In genomic region chr3:116474602-116475001, GRCm38 (mm10) we compare ENCODE assay signal across 20 mouse cellular contexts. TPM values are rescaled to one million over a fixed set of nuclear protein-coding genes. Genes with fewer than 3 reads are reported as not detected.
A peak's percentile ranks its signal among the peaks of the same experiment; 100 is the strongest.
DNase-seq lines count a peak whose midpoint lies in the region; TF ChIP-seq lines count a peak whose summit lies in the region.
"Had no signal": no experiment of that assay in that cellular context is flagged by ENCODE, and none has a peak within 500 bp of the region (broad histone marks: within the 10 kb centered on the region; RNA-seq: fewer than 3 reads in every experiment).

No protein-coding gene starts in this region.

- 85% methylated on average over 11 of the region's 11 CpGs for WGBS in hindbrain, embryonic 10.5 days

- H3K4me1 ChIP-seq in hindbrain, embryonic 10.5 days (replicated peaks): no peaks in the 10 kb centered on the region
- H3K4me1 ChIP-seq: limb, embryonic 10.5 days; liver, embryonic 12.5 days; lung, embryonic 15.5 days; neural tube, embryonic 15.5 days had no signal

- H3K27ac ChIP-seq in left cerebral cortex, adult 2 months: no peak overlapping the region
- H3K27ac ChIP-seq in hindbrain, embryonic 10.5 days: no peak overlapping the region
- H3K27ac ChIP-seq: embryonic facial prominence, embryonic 12.5 days; limb, embryonic 10.5 days; liver, embryonic 12.5 days; lung, embryonic 15.5 days; neural tube, embryonic 15.5 days; stomach, postnatal 0 days had no signal

- no peak for TF ChIP-seq CTCF in left cerebral cortex, adult 2 months (IDR thresholded peaks at IDR 0.05)

- intact Hi-C loops in left cerebral cortex, adult 2 months (cut with DNase I): no loop called here
- intact Hi-C loops in left cerebral cortex, postnatal 10 days (cut with DNase I): no loop called here

- H3K9me3 ChIP-seq in hindbrain, embryonic 10.5 days: no peaks in the 10 kb centered on the region
- H3K9me3 ChIP-seq: embryonic facial prominence, embryonic 12.5 days; heart, embryonic 12.5 days; limb, embryonic 10.5 days; liver, embryonic 12.5 days; lung, embryonic 15.5 days; neural tube, embryonic 15.5 days had no signal

- H3K79me2 ChIP-seq in myocyte (ENCODE audit: control insufficient read depth, insufficient read depth): no peaks in the 10 kb centered on the region

- no peak for TF ChIP-seq POLR2A in myocyte (IDR thresholded peaks at IDR 0.05; ENCODE audit: insufficient read length, low read depth)

- no peaks in the 10 kb centered on the region for H3K27me3 ChIP-seq in myocyte (ENCODE audit: control insufficient read depth, insufficient read depth, insufficient read length)
- H3K27me3 ChIP-seq in hindbrain, embryonic 10.5 days (ENCODE audit: insufficient read depth, poor library complexity, severe bottlenecking): no peaks in the 10 kb centered on the region
- H3K27me3 ChIP-seq: embryonic facial prominence, embryonic 12.5 days; heart, embryonic 12.5 days; lung, embryonic 15.5 days; neural tube, embryonic 15.5 days had no signal

- no peak overlapping the region for H3ac ChIP-seq in myocyte (ENCODE audit: control insufficient read depth, insufficient read length)

- no peak overlapping the region for H3K4me3 ChIP-seq in left cerebral cortex, adult 2 months
- H3K4me3 ChIP-seq in myocyte: no peak overlapping the region
- no peak overlapping the region for H3K4me3 ChIP-seq in hindbrain, embryonic 10.5 days
- H3K4me3 ChIP-seq: embryonic facial prominence, embryonic 12.5 days; heart, embryonic 12.5 days; limb, embryonic 10.5 days; liver, embryonic 12.5 days; lung, embryonic 15.5 days; neural tube, embryonic 15.5 days had no signal

- H3K36me3 ChIP-seq in myocyte (ENCODE audit: control insufficient read depth, insufficient read depth): no peaks in the 10 kb centered on the region
- H3K36me3 ChIP-seq in hindbrain, embryonic 10.5 days: no peaks in the 10 kb centered on the region
- H3K36me3 ChIP-seq: embryonic facial prominence, embryonic 12.5 days; heart, embryonic 12.5 days; limb, embryonic 10.5 days; liver, embryonic 12.5 days; lung, embryonic 15.5 days; neural tube, embryonic 15.5 days had no signal

- peak overlapping the region; percentile 27 for H3K4me2 ChIP-seq in myocyte (ENCODE audit: low read depth)
- H3K4me2 ChIP-seq: embryonic facial prominence, embryonic 12.5 days; heart, embryonic 12.5 days; liver, embryonic 12.5 days; lung, embryonic 15.5 days; neural tube, embryonic 15.5 days had no signal

- DNase-seq in left cerebral cortex, adult 2 months (ENCODE audit: extremely low spot score in 1 of 2, low spot score in 2 of 2): peak; percentile 19 to 35
- DNase-seq in left cerebral cortex, postnatal 10 days (ENCODE audit: extremely low spot score in 1 of 2, low spot score in 2 of 2): no peak
- DNase-seq in CD4-positive, CD25-positive, alpha-beta regulatory T cell, adult 2 months (ENCODE audit: low read depth, low spot score): peak; percentile 70
- DNase-seq in adrenal gland, adult 8-10 months: peak; percentile 14
- DNase-seq in hindbrain, embryonic 10.5 days (ENCODE audit: low spot score): no peak
- DNase-seq in heart, adult 18-20 months: no peak
- DNase-seq: cerebellum, adult 11-12 months; gastrocnemius, postnatal 14 days; heart, postnatal 4 days; kidney, postnatal 10 days; retina, postnatal 1 day; thymus, postnatal 36 days had no signal

TF ChIP-seq in myocyte, 11 proteins besides CTCF, POLR2A, EP300 and RAD21:
- TF ChIP-seq TCF3 (IDR thresholded peaks at IDR 0.05; ENCODE audit: insufficient read length, low read depth) (no peak), USF1 (IDR thresholded peaks at IDR 0.05; ENCODE audit: low read depth) (no peak)

RNA-seq across cellular contexts. Expression of gene Rtca, which starts 33.4 kb away (rescaled TPM):
- total RNA-seq in left cerebral cortex, adult 2 months (2021): 10 to 100 TPM; 57.5 to 58.9 TPM
- total RNA-seq in left cerebral cortex, postnatal 10 days (2021): 10 to 100 TPM; 69.4 to 73.0 TPM
- total RNA-seq in adrenal gland, adult 8-10 months (2022): 10 to 100 TPM; 34.5 to 45.1 (median 36.8) TPM
- 51.0 TPM for polyA plus RNA-seq in myocyte (2012; fragmentation: generic; extraction: Trizol)
- 125 and 131 TPM in 2 replicates for polyA plus RNA-seq in hindbrain, embryonic 10.5 days (2016; fragmentation: Nextera tagmentation; extraction: Ambion mirVana)
- total RNA-seq in heart, adult 18-20 months (2021): 10 to 100 TPM; 19.9 to 22.7 TPM

RNA-seq across cellular contexts. Expression of gene Dbt, which starts 38.3 kb away (rescaled TPM):
- total RNA-seq in left cerebral cortex, adult 2 months (2021): 10 to 100 TPM; 16.2 to 17.2 TPM
- 10 to 100 TPM; 16.3 to 18.1 TPM for total RNA-seq in left cerebral cortex, postnatal 10 days (2021)
- 10 to 100 TPM; 57.2 to 70.8 (median 62.5) TPM for total RNA-seq in adrenal gland, adult 8-10 months (2022)
- 4.2 TPM for polyA plus RNA-seq in myocyte (2012; fragmentation: generic; extraction: Trizol)
- polyA plus RNA-seq in hindbrain, embryonic 10.5 days (2016; fragmentation: Nextera tagmentation; extraction: Ambion mirVana): 8.5 and 13.8 TPM in 2 replicates
- 10 to 100 TPM; 51.0 to 54.6 TPM for total RNA-seq in heart, adult 18-20 months (2021)

RNA-seq across cellular contexts. Expression of gene Cdc14a, which starts 50.8 kb away (rescaled TPM):
- total RNA-seq in left cerebral cortex, adult 2 months (2021): 1 to 10 TPM; 2.6 to 4.5 TPM
- 1 to 10 TPM; 2.2 to 3.2 TPM for total RNA-seq in left cerebral cortex, postnatal 10 days (2021)
- total RNA-seq in adrenal gland, adult 8-10 months (2022): 10 to 100 TPM in 3 of 4 experiments, 1 to 10 TPM in 1; 8.0 to 23.8 (median 16.2) TPM
- 0.65 TPM for polyA plus RNA-seq in myocyte (2012; fragmentation: generic; extraction: Trizol)
- 14.4 and 18.8 TPM in 2 replicates for polyA plus RNA-seq in hindbrain, embryonic 10.5 days (2016; fragmentation: Nextera tagmentation; extraction: Ambion mirVana)
- 1 to 10 TPM; 2.6 to 3.9 TPM for total RNA-seq in heart, adult 18-20 months (2021)

Comparison
In these comparisons a context has a peak if more than half of its experiments do, and no peak if none do; other contexts are left out.
1. DNase-seq: peak in left cerebral cortex, adult 2 months (2 of 2), CD4-positive, CD25-positive, alpha-beta regulatory T cell, adult 2 months (single experiment) and adrenal gland, adult 8-10 months (single experiment); none in left cerebral cortex, postnatal 10 days (0 of 2), hindbrain, embryonic 10.5 days (single experiment) and heart, adult 18-20 months (0 of 2).